Mouse (Mus musculus): ENCODE measurements around the gene Rilpl1.

Gene Rilpl1

GRCm38 (mm10) chr5:124450641-124451340 is 80.4 kb downstream of the Rilpl1 start:
- DNase-seq, result no peak

GRCm38 (mm10) chr5:124450051-124450450 is 81.1 kb downstream of the Rilpl1 start:
- DNase-seq, result no peak

- no peak for DNase-seq
Measured at GRCm38 (mm10) chr5:124449494-124449893, 81.7 kb downstream of the Rilpl1 start.

GRCm38 (mm10) chr5:124446301-124446881 is 84.8 kb downstream of the Rilpl1 start:
- DNase-seq, result no peak

GRCm38 (mm10) chr5:124445621-124446293 is 85.4 kb downstream of the Rilpl1 start:
- no peak for DNase-seq

- DNase-seq, result peak; percentile 73
Measured at GRCm38 (mm10) chr5:124444661-124445561, 86.3 kb downstream of the Rilpl1 start.

GRCm38 (mm10) chr5:124444208-124444607 is 87.0 kb downstream of the Rilpl1 start:
- DNase-seq, result no peak

Measured in layer of hippocampus, adult 9-11 months (tissue).